Mouse (Mus musculus) cerebellum, adult (tissue): ENCODE results near the gene Yap1.

Experiments used
- ATAC-seq: cut with Nextera tagmentation; 2 replicates; pipeline ENCODE4 v1.9.2; 2017; ENCODE audit warnings: mild to moderate bottlenecking, moderate library complexity, mixed read lengths; ENCODE audit not compliant: insufficient number of reproducible peaks, low FRiP score, low TSS enrichment

Gene Yap1

GRCm38 (mm10) chr9:8004370-8004991 is at the start of gene Yap1:
Yap1 (minus strand) TSS chr9:8004596.
- peak; percentile 54 for ATAC-seq

DNA sequence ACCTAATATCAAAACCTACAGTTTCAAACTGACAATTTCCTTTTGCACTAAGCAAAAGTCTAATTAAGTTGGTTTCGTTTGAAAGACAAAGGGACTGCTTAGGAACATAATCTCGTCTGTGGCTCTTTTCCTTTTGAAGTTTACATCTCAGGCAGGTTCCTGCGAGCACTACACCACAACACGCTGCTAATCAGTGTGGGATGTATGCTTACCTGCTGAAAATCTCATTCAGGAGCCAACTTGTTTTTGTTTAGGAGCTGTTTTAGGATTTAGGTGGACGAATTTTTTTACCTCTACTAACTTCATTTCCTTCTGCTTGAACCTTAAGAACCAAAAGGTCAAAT is 38.6 kb upstream of the Yap1 start:
- ATAC-seq = peak; percentile 27

- ATAC-seq = peak; percentile 98
Measured at GRCm38 (mm10) chr9:8042338-8043043, 38.1 kb upstream of the Yap1 start, which contains the start of gene Cfap300. Cfap300 (minus strand) TSS chr9:8042823.

DNA sequence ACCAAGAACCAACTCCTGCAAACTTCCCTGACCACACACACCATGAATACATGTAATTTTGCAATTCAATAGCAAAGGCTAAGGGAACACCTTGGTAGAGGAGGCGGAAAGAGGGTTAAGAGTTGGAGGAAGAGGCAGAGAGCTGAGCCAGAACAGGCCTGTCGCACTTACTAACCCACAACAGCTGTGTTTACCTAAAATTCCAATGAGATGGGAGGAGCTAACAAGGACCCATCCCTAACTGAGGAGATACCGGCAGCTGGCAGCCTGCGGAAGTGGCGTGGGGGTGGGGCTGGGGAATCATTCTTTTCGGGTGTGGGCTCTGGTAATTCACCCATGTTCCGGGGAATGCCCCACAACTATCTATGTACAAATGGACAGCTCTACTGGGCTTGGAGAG is 31.1 kb upstream of the Yap1 start:
- ATAC-seq = no peak

DNA sequence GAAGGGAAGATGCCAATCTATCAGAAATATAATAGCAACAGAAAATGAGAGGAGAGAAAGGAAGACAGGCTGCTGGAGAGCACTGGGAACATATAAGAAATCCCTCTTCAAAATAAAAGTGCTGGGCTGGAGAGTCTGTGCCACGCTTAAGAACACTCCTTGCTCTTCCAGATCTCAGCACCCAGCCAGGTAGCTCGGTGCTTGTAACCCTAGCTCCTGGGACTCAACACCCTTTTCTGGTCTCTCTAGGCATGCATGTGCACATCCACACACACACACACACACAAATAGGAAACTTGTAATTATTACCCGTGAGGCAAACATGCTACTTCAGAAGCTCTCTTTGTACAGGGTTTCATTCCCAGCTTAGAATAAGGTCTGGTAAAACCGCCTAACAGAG is 30.7 kb upstream of the Yap1 start:
- ATAC-seq = no peak

DNA sequence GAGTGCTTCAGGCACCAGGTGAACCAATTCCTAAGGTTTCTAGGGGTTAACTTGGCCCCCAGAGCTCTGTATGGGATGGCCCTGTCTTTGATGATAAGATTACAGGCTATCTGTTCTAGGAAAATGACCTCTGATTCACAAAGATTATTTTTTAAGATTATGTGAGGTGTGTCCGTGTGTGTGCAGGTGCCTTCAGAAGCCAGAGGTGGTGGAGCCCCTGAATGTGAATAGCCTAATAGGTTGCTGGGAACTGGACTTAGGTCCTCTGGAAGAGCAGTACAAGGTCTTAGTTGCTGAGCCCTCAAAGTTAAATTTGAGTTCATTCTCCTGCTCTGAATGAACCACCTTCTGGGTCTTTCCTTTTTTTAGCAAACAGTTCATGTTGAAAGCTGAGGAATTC is 29.7 kb upstream of the Yap1 start:
- ATAC-seq = no peak

DNA sequence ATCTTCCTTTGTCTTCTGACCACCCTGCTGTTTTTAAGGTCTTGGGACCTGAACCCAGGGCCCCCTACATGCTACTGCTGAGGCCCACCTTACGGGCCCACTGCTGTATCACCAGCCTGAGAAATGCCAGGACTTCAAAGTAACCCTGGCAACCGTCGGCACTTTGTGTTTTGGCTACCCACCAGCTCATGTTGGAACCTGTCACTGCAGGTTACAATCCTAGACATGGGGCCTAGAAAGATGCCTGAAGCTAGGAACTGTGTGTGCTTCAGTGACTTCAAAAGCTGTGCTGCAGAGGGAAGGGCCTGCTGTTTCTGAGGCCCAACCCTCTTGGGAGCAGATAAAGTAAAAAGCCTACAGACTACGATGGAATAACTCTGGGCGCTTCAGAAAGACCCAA is 28.5 kb upstream of the Yap1 start:
- no peak for ATAC-seq

- ATAC-seq = no peak
Measured at GRCm38 (mm10) chr9:8018609-8019008, 14.2 kb upstream of the Yap1 start.

DNA sequence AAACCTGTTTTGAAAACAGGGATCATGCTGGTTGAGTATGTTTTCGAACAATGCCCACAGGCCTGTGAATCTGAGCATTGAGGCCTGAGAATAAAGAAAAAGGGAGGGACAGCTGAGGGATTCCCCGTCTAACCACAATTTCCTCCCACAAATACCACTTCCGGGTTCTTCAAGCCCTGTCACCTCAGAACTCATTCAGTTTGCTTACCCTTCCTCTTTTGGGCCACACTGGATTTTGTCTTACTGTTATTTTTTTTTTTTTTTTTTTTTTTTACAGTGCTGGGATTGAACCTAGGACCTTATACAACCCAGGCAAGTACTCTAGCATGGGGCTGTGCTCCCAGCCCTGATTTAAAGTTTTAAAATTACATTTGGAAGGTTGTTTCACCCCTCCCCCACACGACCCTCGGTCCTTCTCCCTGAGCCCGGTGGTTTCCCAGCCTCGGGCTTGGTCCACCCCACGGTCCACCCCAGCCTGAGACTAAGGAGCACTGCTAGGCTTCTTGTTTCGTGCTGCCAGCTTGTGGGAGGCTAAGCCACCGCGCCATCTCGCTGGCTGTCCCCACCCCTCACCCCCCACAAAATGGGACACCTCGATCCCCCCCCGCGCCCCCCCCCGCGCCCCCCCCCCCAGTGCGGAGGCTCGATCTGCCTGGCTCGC is 13.0 kb upstream of the Yap1 start:
- no peak for ATAC-seq

DNA sequence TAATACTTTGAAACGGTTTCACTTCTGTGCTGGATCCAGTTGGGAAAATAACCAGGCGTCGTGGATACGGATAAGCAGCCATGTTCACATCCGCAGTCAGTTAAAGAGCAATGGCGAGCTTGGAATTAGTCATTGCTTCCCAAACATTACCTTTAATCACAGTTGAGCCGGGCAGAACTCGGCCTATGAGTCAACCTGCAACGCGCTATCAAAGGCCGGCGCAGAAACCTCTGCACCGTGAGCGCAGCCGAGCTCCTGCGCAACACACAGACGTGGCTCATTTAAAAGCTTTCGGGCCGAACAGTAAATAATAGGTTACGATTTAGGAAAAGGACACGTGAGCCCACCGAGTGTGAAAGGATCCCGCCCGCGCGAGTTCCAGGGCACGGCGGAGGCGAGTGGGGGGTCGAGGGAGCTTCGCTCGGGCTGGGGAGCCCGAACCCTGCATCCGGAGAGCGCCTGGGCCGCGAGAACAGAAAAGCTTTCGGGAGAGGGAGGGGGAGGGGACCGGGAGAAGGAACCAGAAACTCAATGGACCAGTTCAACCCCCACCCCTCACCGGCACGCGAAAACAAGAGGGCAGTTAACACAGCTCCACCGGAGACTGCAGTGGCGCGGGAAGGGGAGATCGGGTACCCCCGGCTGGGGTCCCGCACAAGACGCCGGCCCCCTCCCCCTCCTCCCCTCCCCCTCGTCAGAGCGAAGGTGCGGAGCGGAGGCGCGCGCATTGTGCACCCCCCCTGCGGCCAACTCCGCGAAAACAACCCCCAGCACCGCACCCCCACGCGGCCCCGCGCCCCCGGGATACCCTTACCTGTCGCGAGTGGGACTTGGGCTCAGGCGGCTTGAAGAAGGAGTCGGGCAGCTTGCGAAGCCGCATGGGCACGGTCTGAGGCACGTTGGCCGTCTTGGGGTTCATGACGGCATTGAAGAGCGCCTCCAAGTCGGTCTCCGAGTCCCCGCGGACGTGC is 810 bp downstream of the Yap1 start:
- 0 out of 2 replicates have a peak, but pooled peaks have one; percentile 34 for ATAC-seq

DNA sequence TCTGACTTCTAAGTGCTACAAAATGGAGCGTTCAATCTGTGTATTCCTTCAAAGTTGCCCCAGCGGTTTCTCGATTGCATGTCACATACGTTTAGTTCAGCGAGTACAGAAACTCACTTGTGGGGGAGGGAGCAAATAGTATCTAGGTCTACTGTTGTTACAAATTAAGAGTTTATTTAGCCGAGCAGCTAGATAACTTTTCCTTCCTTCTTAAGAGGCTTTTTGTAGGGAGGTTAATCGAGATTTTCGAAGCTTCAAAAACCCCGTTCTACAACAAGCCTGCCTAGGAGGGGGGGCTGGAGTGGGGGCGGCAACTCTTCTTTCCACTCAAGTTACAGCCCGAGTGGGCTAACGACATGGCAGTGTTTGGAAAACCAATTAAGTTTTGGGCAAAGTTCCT is 1.6 kb downstream of the Yap1 start:
- ATAC-seq = no peak

DNA sequence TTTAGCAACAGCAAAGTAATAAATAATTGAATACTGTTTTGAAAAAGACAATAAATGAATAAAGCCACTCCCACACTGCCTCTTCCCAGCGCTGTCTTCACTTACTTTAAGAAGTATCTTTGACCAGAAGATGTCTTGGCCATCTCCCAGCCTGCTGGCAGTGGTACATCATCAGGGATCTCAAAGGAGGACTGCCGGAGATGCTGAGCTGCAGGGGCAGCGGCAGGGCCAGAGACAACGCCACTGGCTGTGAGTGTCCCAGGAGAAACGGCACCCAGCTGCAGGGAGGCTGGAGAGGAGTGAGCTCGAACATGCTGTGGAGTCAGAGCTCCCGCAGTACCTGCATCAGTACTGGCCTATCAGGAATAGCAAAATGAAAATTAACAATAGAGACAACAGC is 3.0 kb downstream of the Yap1 start:
- ATAC-seq = no peak

DNA sequence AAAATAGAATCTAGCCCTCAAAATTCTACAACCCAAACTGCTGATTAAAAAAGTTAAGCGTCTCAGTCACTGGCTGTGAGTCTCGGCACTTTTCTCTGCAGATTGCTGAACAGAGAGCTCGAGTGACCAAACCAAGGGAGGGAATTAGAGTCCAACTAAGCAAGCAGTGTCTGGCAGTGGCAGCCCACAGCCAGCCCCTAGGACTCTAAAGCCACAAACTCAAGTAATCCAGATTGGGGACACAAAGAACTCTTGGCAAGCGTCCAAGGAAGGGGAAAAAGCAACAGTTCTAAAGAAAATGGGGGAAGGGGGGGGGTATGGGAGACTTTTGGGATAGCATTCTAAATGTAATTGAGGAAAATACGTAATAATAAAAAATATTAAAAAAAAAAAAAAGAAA is 10.1 kb downstream of the Yap1 start:
- ATAC-seq = no peak

DNA sequence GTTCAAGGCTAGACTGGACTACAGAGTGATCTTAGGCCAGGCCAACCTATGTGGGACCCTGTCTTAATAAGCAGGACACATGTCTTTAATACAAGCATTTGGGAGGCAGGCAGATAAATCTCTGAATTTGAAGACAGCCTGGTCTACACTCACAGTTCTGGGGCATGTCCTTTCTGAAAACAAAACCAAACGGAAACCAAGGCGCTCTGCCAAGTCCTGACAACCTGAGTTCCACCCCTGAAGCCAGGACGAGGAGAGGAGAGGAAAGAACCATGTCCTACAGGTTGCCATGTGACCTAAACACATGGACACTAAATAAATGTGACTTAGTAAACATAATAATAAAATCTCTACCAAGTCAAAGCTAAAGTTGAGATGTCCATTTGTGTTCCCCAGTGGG is 11.7 kb downstream of the Yap1 start:
- ATAC-seq = no peak

DNA sequence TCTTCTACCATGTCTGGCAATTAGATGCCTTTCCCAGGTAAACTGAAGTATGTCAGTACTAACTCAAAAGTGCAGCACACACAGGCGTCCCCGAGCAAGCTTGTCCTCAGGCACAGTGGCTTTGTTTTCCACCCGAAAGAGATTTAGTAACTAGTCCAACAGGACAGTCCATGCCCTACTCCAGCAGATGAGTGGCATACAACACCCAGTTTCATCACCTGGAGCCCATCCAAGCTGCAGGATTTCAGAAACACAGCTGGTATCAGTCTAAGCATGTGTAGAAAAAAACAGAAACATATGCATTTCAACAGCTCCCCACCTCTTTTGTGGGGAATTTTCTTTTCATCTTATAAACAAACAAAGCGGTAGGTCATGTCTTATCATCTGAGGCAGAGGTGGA is 13.5 kb downstream of the Yap1 start:
- ATAC-seq = no peak

DNA sequence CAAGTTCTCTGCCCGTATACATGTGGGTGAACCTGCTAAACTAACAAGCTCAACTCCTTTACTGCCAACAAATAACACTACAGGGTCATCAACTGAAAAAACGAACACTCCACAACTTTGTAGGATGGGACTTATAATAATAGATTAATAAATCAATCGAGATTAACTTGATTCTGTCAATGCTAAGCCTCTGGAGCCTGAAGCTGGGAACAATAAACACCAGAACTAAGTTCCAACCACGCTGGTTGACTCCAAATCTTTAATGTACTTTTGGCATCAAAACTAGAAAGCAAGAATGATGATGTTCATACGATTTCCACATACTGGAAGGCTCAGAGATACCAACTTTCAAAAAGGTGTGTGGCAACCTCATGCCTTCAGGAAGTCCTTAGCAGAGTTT is 17.3 kb downstream of the Yap1 start:
- ATAC-seq = no peak

GRCm38 (mm10) chr9:7984287-7984686 is 20.1 kb downstream of the Yap1 start:
- no peak for ATAC-seq

- no peak for ATAC-seq
Measured at GRCm38 (mm10) chr9:7983665-7984064, 20.7 kb downstream of the Yap1 start.

DNA sequence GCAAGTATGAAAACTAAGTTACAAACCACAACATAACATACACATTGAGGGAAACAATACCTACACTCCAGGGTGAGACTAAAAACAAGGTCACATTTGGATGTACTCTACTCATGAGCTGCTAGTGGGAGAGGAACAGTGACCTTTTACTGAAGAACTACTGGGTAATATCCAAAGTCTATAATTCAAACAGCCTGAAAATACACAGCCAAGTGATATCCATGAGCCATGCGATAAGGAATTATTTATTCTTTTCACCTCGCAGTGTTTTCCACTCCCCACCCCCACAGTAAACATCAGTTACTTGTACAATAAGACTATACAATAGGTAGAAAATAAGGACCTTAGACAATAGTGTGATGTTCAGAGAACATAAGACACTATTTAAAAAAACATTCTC is 24.2 kb downstream of the Yap1 start:
- no peak for ATAC-seq

DNA sequence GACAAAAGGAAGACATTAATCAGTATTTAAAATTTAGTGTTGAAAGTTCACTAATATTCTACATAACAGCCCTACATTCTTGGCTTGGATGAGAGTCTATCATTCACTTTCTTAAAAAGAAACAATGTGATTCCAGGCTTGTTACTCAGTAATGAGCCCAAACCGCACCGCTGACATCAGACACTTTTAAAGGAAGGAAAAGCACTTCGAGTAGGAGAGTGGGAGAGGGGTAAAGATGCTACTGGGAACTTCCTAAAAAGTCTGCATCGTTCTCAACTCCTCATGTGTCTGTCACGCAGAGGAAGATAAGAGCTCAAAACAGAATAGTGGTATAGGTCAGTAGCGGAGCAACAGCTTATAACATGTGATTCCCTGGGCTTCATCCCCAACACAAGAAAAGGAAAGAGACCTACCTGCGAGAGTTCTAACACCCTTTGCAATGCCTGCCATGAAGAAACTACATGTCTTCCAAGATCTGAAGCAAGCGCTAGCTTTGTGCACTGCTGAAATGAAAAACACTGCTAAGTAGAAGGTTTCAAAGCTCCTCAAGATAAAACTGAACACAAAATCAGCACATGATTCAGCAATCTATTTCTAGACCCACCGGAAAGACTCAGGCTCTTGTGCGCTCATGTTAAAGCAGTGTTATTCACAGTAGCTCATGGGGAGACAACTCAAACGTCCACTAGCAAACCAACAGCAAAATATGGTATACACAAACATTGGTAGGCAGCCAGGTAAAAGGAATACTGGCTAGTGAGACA is 25.1 kb downstream of the Yap1 start:
- no peak for ATAC-seq
